Mouse (Mus musculus) embryonic fibroblast, embryonic 13.5 days (primary cell): ENCODE results near the gene Gm49027. TPM values are rescaled to one million over a fixed set of nuclear protein-coding genes. Genes with fewer than 3 reads are reported as not detected.

Experiments used
- H3K27ac ChIP-seq: 2 replicates; pipeline ENCODE4 v1.5.1; 2012; ENCODE audit warnings: low read length, control low read depth, inconsistent platforms; ENCODE audit not compliant: insufficient read depth
- H3K4me1 ChIP-seq: 2 replicates; pipeline ENCODE4 v1.6.1; 2011; ENCODE audit warnings: low read length; ENCODE audit not compliant: control insufficient read depth, insufficient read depth
- H3K4me3 ChIP-seq: 2 replicates; pipeline ENCODE4 v1.5.1; 2011; ENCODE audit warnings: mild to moderate bottlenecking, control low read depth, low read length; ENCODE audit not compliant: insufficient read depth
- CTCF ChIP-seq: IDR thresholded peaks from 2 replicates; pipeline ENCODE4 v1.5.1; 2011; ENCODE audit warnings: mild to moderate bottlenecking, control low read depth, low read length, moderate library complexity, borderline replicate concordance; ENCODE audit not compliant: insufficient read depth
- POLR2A ChIP-seq: IDR thresholded peaks from 2 replicates; pipeline ENCODE4 v1.6.1; 2011; ENCODE audit warnings: low read depth, mild to moderate bottlenecking, control low read depth, low read length, moderate library complexity
- polyA plus RNA-seq: library from polyadenylated mRNA; stranded (reverse); fragments of >200 nt; gene quantifications from 2 replicates; pipeline ENCODE4 v1.2.4, GENCODE M21; 2011; ENCODE audit warnings: low read depth; ENCODE audit not compliant: missing spikeins, insufficient read length

Gm49027 gene
- not detected in 2 replicates for polyA plus RNA-seq

- no peak for TF ChIP-seq POLR2A
- no peak for TF ChIP-seq CTCF
Observed at GRCm38 (mm10) chr5:123525281-123525680, at the start of gene Gm49027. Gene Gm49027 (minus strand): TSS chr5:123525488.

GRCm38 (mm10) chr5:123573362-123573761, 48.1 kb upstream of the Gm49027 start:
- Histone ChIP-seq H3K4me1 (no peaks in the 10 kb centered on the region), H3K27ac (no peak overlapping the region), H3K4me3 (no peak overlapping the region)
- TF ChIP-seq CTCF (no peak), POLR2A (no peak)

More at GRCm38 (mm10) chr5:123525281-123525680, at the start of gene Gm49027:
- H3K4me1 ChIP-seq, result 0 out of 2 replicates have a peak, but pooled peaks cover 2% of the 10 kb centered on the region
- no peak within 1 kb of the TSS for H3K27ac ChIP-seq
- peak within 1 kb of the TSS; percentile 66 for H3K4me3 ChIP-seq

- TF ChIP-seq CTCF (no peak), POLR2A (peak; percentile 87)
- no peak within 1 kb of the TSS for H3K27ac ChIP-seq
- no peaks in the 10 kb centered on the region for H3K4me1 ChIP-seq
Observed at GRCm38 (mm10) chr5:123572357-123573186, 47.3 kb upstream of the Gm49027 start, which contains the start of gene Vps33a. Gene Vps33a (minus strand): TSS chr5:123573038.

DNA sequence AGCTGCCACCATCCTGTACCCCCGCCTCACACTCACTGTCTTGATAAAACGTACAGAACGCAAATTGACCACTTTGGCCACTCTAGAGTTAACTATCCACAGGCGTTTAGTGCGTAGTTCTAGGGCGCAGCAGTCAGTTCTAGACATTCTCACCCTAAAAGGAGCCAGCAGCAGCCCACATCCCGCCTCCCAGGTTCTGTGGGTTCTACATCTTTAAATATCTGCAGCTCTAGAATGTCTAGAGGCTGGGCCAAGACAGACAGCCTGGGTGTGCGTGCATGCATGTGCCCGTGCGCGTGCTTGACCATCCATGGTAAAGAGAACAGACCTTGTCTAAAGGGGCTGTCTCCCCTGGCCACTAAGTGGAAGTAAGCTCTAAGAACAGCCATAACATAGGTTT, 35.8 kb upstream of the Gm49027 start:
- no peak for TF ChIP-seq POLR2A
- no peak for TF ChIP-seq CTCF
- Histone ChIP-seq H3K27ac (no peak overlapping the region), H3K4me3 (no peak overlapping the region), H3K4me1 (no peaks in the 10 kb centered on the region)

More at GRCm38 (mm10) chr5:123572357-123573186, 47.3 kb upstream of the Gm49027 start, which contains the start of gene Vps33a:
- H3K4me3 ChIP-seq, result peak within 1 kb of the TSS; percentile 80

DNA sequence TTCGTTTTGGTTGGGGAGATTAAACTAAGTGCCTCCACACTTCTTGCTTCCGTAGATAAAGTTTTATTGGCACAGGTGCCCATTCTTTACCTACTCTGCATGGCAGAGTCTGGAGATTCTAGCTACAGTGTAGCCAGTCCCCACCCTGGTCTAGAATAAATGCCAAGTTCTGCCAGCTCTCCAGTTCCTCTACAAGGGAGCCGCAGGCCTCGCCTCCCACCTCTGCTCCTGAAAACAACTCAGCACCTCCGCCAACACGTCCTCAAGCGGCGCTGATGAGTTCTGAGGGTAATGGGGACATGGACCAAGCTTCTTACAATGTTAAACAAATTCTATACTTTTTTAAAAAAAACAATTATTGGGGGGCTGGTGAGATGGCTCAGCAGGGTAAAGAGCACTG, 34.3 kb upstream of the Gm49027 start:
- TF ChIP-seq CTCF (no peak), POLR2A (no peak)
- Histone ChIP-seq H3K4me3 (no peak overlapping the region), H3K4me1 (no peaks in the 10 kb centered on the region), H3K27ac (no peak overlapping the region)

DNA sequence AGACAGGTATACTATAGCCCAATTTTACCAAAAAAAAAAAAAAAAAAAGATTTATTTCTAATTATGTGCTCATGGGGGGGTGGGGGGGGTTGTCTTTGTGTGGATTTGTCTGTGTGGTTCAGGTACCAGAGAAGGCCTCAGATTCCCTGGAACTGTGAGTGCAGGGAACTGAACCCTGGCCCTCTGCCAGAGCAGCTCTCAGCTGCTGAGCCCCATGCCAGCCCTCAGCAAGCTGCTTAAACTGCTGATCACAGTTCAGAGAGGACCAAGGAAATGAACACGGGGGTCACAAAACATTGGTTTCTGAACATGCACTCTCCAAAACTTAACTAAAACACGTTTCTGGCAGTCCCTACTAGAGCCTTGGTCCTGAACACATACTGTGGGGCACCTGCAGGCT, 31.2 kb upstream of the Gm49027 start:
- H3K4me1 ChIP-seq, result no peaks in the 10 kb centered on the region
- H3K27ac ChIP-seq, result no peak overlapping the region
- TF ChIP-seq CTCF, result no peak
- H3K4me3 ChIP-seq, result no peak overlapping the region

- H3K27ac ChIP-seq, result no peak overlapping the region
- H3K4me1 ChIP-seq, result no peaks in the 10 kb centered on the region
- TF ChIP-seq CTCF, result no peak
- no peak for TF ChIP-seq POLR2A
- H3K4me3 ChIP-seq, result no peak overlapping the region
Observed at GRCm38 (mm10) chr5:123555693-123556092, 30.4 kb upstream of the Gm49027 start.

- Histone ChIP-seq H3K27ac (no peak overlapping the region), H3K4me3 (no peak overlapping the region), H3K4me1 (no peaks in the 10 kb centered on the region)
- TF ChIP-seq POLR2A (no peak), CTCF (no peak)
Observed at GRCm38 (mm10) chr5:123533801-123534200, 8.5 kb upstream of the Gm49027 start.

- H3K4me3 ChIP-seq, result no peak overlapping the region
- no peak for TF ChIP-seq POLR2A
- no peak for TF ChIP-seq CTCF
- H3K4me1 ChIP-seq, result no peaks in the 10 kb centered on the region
- H3K27ac ChIP-seq, result no peak overlapping the region
Observed at GRCm38 (mm10) chr5:123530056-123530455, 4.8 kb upstream of the Gm49027 start.

- H3K4me1 ChIP-seq, result no peaks in the 10 kb centered on the region
- no peak overlapping the region for H3K27ac ChIP-seq
- TF ChIP-seq POLR2A, result no peak
- TF ChIP-seq CTCF, result no peak
- no peak overlapping the region for H3K4me3 ChIP-seq
Observed at GRCm38 (mm10) chr5:123528641-123529040, 3.4 kb upstream of the Gm49027 start.
